Mouse (Mus musculus) myocyte (in vitro differentiated cells): Measurements from ENCODE around the gene Tmem156. TPM values are rescaled to one million over a fixed set of nuclear protein-coding genes. Genes with fewer than 3 reads are reported as not detected.

Source experiments
- H3K27me3 ChIP-seq: one replicate; pipeline ENCODE4 v1.6.1; 2011; ENCODE audit not compliant: control insufficient read depth, insufficient read depth, insufficient read length
- H3K36me3 ChIP-seq: one replicate; pipeline ENCODE4 v1.6.1; 2011; ENCODE audit not compliant: control insufficient read depth, insufficient read depth
- H3K4me2 ChIP-seq: one replicate; pipeline ENCODE4 v1.6.1; 2011; ENCODE audit warnings: low read depth, control low read depth
- H3K4me3 ChIP-seq: one replicate; pipeline ENCODE4 v1.5.1; 2011; ENCODE audit warnings: mild to moderate bottlenecking, control low read depth, moderate library complexity
- H3K79me2 ChIP-seq: one replicate; pipeline ENCODE4 v1.6.1; 2011; ENCODE audit not compliant: control insufficient read depth, insufficient read depth
- H3ac ChIP-seq: one replicate; pipeline ENCODE4 v1.6.1; 2011; ENCODE audit not compliant: control insufficient read depth, insufficient read length
- E2F4 ChIP-seq: IDR thresholded peaks from one replicate; pipeline ENCODE4 v1.6.1; 2011; ENCODE audit warnings: mild to moderate bottlenecking, control low read depth, moderate library complexity; ENCODE audit not compliant: insufficient read depth
- polyA plus RNA-seq: library from polyadenylated mRNA; unstranded; fragments of >200 nt; fragmentation: generic; extraction: Trizol; gene quantifications from one replicate; pipeline ENCODE4 v1.2.1, GENCODE M21; 2012; ENCODE audit warnings: missing spikeins

Tmem156 gene
- polyA plus RNA-seq, 1 experiment, result 0.61 TPM

GRCm38 (mm10) chr5:65005251-65005650 lies 86.7 kb downstream of the Tmem156 start:
- Histone ChIP-seq H3ac (no peak overlapping the region), H3K4me2 (no peak overlapping the region), H3K36me3 (peaks cover 19% of the 10 kb centered on the region), H3K4me3 (no peak overlapping the region), H3K27me3 (no peaks in the 10 kb centered on the region), H3K79me2 (no peaks in the 10 kb centered on the region)
- no peak for TF ChIP-seq E2F4

Other genes starting within 250 kb of the Tmem156 start
- gene Tlr1, start 158.6 kb downstream of the Tmem156 start, polyA plus RNA-seq, result 0.02 TPM
- gene Tlr6, start 132.0 kb downstream of the Tmem156 start, polyA plus RNA-seq, result 4.5 TPM
- 18.5 TPM for gene Fam114a1, start 122.1 kb downstream of the Tmem156 start, polyA plus RNA-seq
- gene Klhl5, start 15.4 kb upstream of the Tmem156 start, polyA plus RNA-seq, result 25.1 TPM
- 3.4 TPM for gene Wdr19, start 107.6 kb upstream of the Tmem156 start, polyA plus RNA-seq
- 8.7 TPM for gene Rfc1, start 243.5 kb upstream of the Tmem156 start, polyA plus RNA-seq